Mouse (Mus musculus): ENCODE results near the gene Actr6. TPM values are rescaled to one million over a fixed set of nuclear protein-coding genes. Genes with fewer than 3 reads are reported as not detected.

The Actr6 gene
- total RNA-seq, 2 experiments from 2014 or later, result 21.5 to 23.0 TPM

DNA sequence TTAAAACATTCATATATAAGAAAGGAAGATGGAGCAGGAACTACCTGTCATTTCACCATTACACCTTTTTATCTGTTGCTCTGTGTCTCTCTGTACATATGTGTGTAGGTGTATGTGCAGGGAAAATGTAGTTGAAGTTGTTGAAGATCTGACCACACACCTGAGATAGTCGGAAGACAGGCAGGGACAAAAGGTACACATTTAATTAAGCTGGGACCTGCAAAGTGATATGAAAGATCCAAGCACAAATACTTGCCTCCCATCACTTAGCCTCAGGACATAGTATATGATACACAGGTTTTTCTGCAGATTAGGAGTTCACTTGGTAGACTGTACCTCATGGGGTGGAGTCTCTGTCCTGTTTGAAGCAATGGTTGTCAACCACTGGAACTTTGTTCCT is 15.8 kb upstream of the Actr6 start:
- intact Hi-C loops (cut with DNase I), result no loop called here
- no peak overlapping the region for H3K27ac ChIP-seq
- TF ChIP-seq CTCF (IDR thresholded peaks at IDR 0.05), result no peak
- no peak overlapping the region for H3K4me3 ChIP-seq
- DNase-seq (ENCODE audit: extremely low spot score in 1 of 2, low spot score in 2 of 2), result no peak

DNA sequence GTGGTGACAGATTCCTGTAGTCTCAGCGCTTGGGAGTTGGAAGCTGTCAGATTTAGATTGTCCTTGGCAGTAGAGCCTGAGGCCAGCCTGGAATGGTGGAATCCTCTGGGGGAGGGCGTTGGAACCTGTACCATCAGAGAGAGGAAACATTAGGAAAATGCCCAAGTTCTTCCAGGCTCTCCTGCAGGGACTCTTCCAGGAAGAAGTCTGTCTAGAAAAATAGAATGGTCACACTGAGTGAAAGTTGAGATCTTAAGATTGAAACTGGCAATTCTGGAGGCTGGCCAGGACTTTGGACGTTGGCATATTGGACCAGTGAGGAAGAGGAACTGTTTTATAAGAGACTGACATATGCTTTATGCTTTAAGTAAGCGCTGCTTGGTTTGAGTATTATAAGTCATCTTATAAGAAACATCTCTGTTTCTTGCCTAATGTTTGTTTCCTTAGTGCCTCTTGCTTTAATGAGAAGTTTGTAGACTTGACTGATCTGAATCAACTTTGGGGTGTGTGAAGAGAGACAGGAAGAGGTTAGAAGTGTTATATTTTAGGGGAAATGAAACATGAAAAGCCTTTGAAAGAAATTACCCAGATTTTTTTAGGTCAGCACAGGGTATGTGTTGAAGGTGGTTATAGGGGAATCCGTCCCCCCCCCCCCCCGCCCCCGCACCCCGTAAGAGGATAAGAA is 15.3 kb upstream of the Actr6 start:
- Histone ChIP-seq H3K27ac (no peak overlapping the region), H3K4me3 (no peak overlapping the region)
- no peak for TF ChIP-seq CTCF (IDR thresholded peaks at IDR 0.05)
- intact Hi-C loops (cut with DNase I), result no loop called here
- no peak for DNase-seq (ENCODE audit: extremely low spot score in 1 of 2, low spot score in 2 of 2)

DNA sequence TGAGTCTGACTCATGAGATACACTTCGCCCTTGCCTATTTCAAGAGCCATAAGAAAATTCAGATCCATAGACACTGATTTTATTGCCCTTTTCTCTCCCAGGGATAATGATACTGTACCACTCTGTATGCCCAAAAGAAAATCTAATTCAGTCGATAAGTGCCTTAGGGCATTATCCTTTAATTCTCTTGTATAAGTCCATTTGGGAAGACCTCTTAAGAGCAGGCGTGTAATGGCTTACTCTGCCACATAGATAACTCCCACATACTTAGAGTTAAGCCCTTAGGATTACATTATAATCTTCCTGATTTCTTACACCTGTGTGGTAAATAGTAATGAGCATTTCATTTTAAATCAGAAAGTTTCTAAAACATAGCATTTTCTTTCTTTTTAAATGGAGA is 14.5 kb upstream of the Actr6 start:
- intact Hi-C loops (cut with DNase I), result no loop called here
- no peak overlapping the region for H3K4me3 ChIP-seq
- no peak for TF ChIP-seq CTCF (IDR thresholded peaks at IDR 0.05)
- no peak overlapping the region for H3K27ac ChIP-seq
- no peak for DNase-seq (ENCODE audit: extremely low spot score in 1 of 2, low spot score in 2 of 2)

DNA sequence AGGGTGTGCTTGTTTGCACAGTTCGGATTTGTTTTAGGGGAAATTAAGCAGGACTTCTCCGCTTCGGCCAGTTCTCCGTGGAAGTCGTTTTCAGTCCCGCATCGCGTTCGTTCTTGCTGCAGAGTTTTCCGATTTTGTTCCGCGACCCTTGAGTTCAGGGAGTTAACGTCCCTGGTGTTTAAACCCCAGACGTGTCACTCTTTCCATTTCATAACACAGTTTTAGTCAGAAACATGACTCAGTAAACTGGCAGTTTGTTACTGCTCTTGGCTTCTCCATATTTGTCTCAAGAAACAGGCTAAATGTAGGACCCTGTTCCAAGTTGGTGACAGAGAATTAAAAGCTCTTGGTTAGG is 13.5 kb upstream of the Actr6 start:
- DNase-seq (ENCODE audit: extremely low spot score in 1 of 2, low spot score in 2 of 2), result no peak
- peak overlapping the region; percentile 95 for H3K4me3 ChIP-seq
- H3K27ac ChIP-seq, result peak overlapping the region; percentile 92
- intact Hi-C loops (cut with DNase I), result no loop called here
- TF ChIP-seq CTCF (IDR thresholded peaks at IDR 0.05), result no peak

DNA sequence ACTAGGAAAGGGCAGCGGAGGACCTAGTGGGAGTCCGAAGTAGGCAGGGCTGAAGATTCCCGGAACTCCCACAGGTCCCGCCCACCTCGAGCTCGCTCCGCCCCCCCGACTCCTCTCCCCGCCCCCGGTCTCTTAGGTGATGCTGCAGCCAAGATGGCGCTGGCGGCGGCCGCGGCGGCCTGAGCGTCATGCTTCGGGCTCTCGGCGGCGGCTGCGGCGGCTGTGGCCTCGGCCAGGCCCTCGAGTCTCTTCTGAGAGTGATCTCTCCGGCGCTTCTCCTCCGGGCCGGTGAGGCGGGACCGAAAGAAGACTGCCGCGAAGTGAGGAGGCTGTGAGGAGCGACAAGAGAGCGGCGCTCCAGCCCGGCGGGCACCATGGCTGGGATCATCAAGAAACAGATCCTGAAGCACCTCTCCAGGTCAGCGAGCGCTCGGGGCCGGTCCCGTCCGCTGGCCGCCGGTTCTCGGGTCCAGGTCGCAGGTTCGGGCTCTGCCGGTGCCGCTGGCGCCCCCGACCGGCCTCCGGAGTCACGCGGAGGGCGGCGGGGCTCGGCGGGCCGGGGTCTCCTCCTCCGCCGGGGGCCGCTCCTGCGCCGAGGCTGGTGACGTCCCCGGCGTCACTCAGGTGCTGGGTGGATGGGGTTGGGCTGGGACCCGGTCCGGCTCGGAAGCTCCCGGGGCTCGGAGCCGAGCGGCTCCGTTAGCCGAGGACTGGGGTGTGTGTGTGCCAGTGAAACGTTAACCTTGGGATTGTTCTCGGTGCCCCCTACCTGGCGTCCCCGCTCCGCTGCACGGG is 13.0 kb upstream of the Actr6 start, which contains the start of gene Uhrf1bp1l:
Gene Uhrf1bp1l (plus strand): TSS at position 121 of the 795 bp plus-strand sequence.
- TF ChIP-seq CTCF (IDR thresholded peaks at IDR 0.05), result no peak; the same call in none of the 2 replicates
- intact Hi-C loops (cut with DNase I), result no loop called here
- Histone ChIP-seq H3K4me3 (peak within 1 kb of the TSS; percentile 95), H3K27ac (peak within 1 kb of the TSS; percentile 92)
- peak; percentile 87 to 90 for DNase-seq (ENCODE audit: extremely low spot score in 1 of 2, low spot score in 2 of 2)

DNA sequence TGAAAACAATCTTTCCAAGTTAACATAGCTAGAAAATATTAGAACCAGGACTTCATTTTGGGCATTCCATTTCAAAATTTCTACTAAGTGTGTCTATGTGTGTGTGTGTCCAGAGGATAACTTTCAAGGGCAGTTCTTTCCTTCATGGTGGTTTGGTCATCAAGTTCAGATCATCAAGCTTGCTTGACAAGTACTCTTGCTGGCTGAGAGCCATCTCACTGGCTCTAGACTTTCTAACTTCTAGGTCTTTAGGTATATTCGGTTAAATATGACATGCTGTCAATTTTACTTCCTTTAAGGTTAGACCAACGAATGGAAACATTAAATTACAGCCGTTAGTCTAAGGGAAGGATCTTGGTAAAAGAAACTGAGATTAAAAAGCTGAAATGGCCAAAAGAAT is 12.2 kb upstream of the Actr6 start:
- Histone ChIP-seq H3K4me3 (peak overlapping the region; percentile 95), H3K27ac (peak overlapping the region; percentile 22; the same call in 1 of the 2 replicates)
- no peak for DNase-seq (ENCODE audit: extremely low spot score in 1 of 2, low spot score in 2 of 2)
- TF ChIP-seq CTCF (IDR thresholded peaks at IDR 0.05), result no peak
- intact Hi-C loops (cut with DNase I), result no loop called here

DNA sequence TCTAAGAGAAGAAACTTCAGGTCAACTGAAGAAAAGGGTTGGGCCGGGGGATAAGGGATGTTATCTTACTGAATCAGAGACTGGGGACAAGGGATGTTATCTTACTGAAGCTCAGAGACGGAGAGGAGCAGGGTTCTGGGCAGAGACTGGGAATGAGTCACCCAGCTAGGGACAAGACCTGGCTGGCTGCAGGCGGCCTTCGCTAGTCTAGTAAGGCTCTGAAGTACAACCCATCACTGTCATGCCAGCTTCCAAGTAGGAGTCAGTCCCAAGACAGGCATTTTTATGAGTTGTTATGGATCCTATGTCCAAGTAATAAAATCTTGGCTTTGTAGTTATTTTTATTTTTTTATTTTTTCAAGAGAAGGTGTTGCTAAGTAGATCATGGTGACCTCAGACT is 11.2 kb upstream of the Actr6 start:
- H3K4me3 ChIP-seq, result no peak overlapping the region
- no peak for DNase-seq (ENCODE audit: extremely low spot score in 1 of 2, low spot score in 2 of 2)
- intact Hi-C loops (cut with DNase I), result no loop called here
- no peak overlapping the region for H3K27ac ChIP-seq
- TF ChIP-seq CTCF (IDR thresholded peaks at IDR 0.05), result no peak

DNA sequence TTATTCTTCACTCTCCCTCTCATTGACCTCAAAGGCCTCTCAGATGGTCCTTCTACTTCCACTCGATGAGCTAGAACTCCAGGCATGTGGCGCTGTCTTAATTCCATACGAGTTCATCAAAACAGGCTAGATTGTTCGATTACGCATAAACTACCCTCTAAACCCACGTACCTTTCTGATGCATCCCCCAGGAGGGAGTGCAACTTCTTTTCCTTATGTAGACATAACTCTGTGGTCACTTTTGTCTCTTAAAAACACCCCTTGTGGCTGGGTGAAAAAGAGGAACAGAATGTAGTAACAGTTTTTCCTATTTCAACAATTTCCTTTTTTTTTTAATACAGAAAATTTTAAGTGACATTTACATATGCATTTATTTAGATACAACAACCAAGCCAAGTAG is 8.9 kb upstream of the Actr6 start:
- intact Hi-C loops (cut with DNase I), result no loop called here
- H3K4me3 ChIP-seq, result no peak overlapping the region
- no peak for DNase-seq (ENCODE audit: extremely low spot score in 1 of 2, low spot score in 2 of 2)
- no peak for TF ChIP-seq CTCF (IDR thresholded peaks at IDR 0.05)
- H3K27ac ChIP-seq, result no peak overlapping the region

DNA sequence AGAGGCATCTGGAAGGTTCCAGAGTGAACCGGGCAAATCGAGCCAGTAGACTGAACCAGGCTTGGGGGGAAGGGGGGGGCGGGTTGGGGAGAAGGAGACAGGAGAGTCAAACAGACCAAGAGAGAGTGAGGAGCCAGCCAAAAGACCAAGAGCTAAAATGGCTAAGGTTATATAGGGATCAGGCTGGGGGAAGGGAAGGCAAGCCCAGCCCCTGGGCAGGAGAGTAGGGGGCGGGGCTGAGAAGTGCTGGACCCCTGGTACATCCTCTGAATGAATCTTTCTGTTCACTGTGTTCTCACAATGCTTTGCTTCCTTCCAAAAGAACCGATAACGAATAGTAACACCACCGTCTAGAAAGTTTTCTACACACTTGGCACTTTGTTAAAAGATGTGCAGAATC is 7.6 kb upstream of the Actr6 start:
- TF ChIP-seq CTCF (IDR thresholded peaks at IDR 0.05), result no peak
- Histone ChIP-seq H3K27ac (no peak overlapping the region), H3K4me3 (no peak overlapping the region)
- intact Hi-C loops (cut with DNase I), result no loop called here
- no peak for DNase-seq (ENCODE audit: extremely low spot score in 1 of 2, low spot score in 2 of 2)

DNA sequence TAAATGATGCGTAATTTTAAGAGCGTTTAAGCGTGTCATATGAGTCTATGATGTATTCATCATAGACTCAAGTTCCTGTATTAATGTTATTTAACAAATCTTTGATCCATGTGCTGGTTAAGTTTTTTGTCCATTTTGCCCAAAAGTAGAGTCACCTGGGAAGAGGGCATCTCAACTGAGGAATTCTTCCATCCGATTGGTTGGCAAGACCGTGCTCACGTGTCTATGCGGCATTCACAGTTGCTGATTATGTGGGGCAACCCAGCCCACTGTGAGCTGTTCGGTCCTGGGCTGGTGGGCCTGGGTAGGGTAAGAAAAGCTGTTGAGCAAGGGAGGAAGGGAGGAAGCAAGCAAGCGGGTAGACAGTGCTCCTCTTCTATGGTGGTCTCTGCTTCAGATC is 6.3 kb upstream of the Actr6 start:
- intact Hi-C loops (cut with DNase I), result no loop called here
- no peak for DNase-seq (ENCODE audit: extremely low spot score in 1 of 2, low spot score in 2 of 2)
- no peak for TF ChIP-seq CTCF (IDR thresholded peaks at IDR 0.05)
- no peak overlapping the region for H3K4me3 ChIP-seq
- H3K27ac ChIP-seq, result no peak overlapping the region

DNA sequence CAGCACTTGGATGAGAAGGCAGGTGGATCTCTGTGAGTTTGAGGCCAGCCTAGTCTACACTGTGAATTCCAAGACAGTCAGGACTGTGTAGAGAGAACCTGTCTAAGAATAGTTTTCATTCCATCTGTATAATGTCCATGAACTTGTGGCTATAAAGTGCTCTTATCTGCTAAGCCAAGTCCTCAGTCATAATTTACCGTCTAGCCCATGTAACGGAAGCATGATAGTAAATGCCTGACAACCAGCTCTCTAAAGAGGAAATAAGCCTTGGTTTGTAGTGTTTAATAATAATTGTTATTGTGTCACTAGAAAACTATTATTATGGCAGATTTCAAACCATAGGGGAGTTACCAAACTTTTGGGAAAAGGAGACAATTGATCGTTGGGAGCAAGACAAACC is 5.8 kb upstream of the Actr6 start:
- TF ChIP-seq CTCF (IDR thresholded peaks at IDR 0.05), result no peak
- no peak overlapping the region for H3K27ac ChIP-seq
- intact Hi-C loops (cut with DNase I), result no loop called here
- H3K4me3 ChIP-seq, result no peak overlapping the region
- DNase-seq (ENCODE audit: extremely low spot score in 1 of 2, low spot score in 2 of 2), result no peak

DNA sequence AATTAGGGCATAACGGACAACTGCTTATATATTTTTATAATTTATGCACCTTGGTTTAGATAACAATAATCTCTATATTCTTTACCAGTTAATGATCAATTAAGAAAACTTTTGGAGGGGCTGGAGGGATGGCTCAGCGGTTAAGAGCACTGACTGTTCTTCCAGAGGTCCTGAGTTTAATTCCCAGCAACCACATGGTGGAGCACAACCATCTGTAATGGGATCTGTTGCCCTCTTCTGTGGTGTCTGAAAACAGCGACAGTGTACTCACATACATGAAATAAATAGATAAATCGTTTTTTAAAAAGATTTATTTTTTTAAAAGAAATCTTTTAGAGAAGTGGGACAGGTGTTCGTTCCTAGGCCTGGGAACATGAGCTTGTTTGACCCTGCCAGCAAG is 5.0 kb upstream of the Actr6 start:
- Histone ChIP-seq H3K4me3 (no peak overlapping the region), H3K27ac (no peak overlapping the region)
- intact Hi-C loops (cut with DNase I), result no loop called here
- no peak; the same call in 1 of the 2 replicates for TF ChIP-seq CTCF (IDR thresholded peaks at IDR 0.05)
- DNase-seq (ENCODE audit: extremely low spot score in 1 of 2, low spot score in 2 of 2), result no peak
